Mouse (Mus musculus) heart, postnatal 10 days (tissue): Measurements from ENCODE around the gene Mfap3l. TPM values are rescaled to one million over a fixed set of nuclear protein-coding genes. Genes with fewer than 3 reads are reported as not detected.
A peak's percentile ranks its signal among the peaks of the same experiment; 100 is the strongest.
"Not testable (repeated sequence)": the region's sequence is repeated elsewhere in the genome, so short reads cannot be mapped to it uniquely, and the experiment has no call there.

Experiments
- DNase-seq, 2 experiments: peaks; one replicate each; pipeline ENCODE4 v3.0.0; 2021
- intact Hi-C: fragments of 180-260 bp; cut with DNase I; formaldehyde crosslinking; loops from one replicate; pipeline ENCODE4 v1.15.1; 2025
- total RNA-seq, 2 experiments: library from RNA; stranded (reverse); gene quantifications; 2 replicates each; pipeline ENCODE4 v1.2.3; 2021

Mfap3l gene
- 1 to 10 TPM; 4.6 to 5.5 TPM for total RNA-seq

DNA sequence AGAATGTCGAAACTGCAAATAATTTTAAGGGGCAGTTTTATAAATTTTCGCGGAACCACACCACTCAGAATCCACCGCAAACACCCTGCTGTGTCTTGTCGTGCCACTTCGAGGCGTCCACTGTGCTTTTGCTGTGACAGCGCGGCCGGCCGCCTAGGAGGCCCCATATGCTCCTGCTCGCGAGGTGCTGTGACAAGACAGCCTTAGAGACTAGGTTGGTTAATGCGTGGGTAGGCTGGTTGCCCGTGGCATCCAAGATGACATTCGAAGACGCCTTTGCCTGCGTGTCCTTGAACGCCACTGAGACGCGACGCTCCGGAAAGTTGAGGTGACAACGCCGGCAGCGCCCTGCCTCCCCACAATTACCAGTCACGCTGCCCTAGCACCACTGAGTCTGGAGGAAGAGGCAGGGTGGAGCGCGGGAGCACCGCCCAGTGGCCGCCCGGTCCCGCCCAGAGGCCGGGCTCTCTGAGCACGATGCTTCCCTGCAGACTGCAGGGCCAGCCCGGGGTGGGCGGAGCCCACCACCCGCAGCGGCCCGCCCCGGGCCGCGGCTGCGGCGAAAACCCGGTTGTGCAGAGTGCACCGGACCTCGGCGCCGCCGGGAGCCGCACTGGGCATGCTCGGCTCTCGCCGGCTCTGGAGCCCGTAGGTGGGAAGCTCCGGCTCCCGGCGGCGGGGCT is at the start of gene Mfap3l:
TSS of gene Mfap3l (plus strand) at position 578 of the 683 bp plus-strand sequence.
- DNase-seq, result peak; percentile 91 to 93
- intact Hi-C loops, result loop anchor here (5.0 kb wide), 2 partner anchors 235 to 360 kb away; partner anchors contain the start of gene Nek1

GRCm38 (mm10) chr8:60583369-60583768 is 49.3 kb upstream of the Mfap3l start:
- intact Hi-C loops, result no loop called here
- no peak for DNase-seq

GRCm38 (mm10) chr8:60591352-60592105 is 41.1 kb upstream of the Mfap3l start:
- DNase-seq, result not testable (repeated sequence)

GRCm38 (mm10) chr8:60594761-60595160 is 37.9 kb upstream of the Mfap3l start:
- DNase-seq, result peak; percentile 19 to 36
- intact Hi-C loops, result loop anchor here (5.0 kb wide), 1 partner anchor 87 kb away; the partner anchor contains the start of gene Aadat

More at GRCm38 (mm10) chr8:60591352-60592105, 41.1 kb upstream of the Mfap3l start:
- intact Hi-C loops, result loop anchor here (5.0 kb wide), 1 partner anchor 84 kb away; the partner anchor contains the start of gene Aadat

- DNase-seq, result no peak
- intact Hi-C loops, result no loop called here
Observed at GRCm38 (mm10) chr8:60611580-60612111, 21.0 kb upstream of the Mfap3l start.

GRCm38 (mm10) chr8:60616928-60617327 is 15.7 kb upstream of the Mfap3l start:
- peak; percentile 24 to 54 for DNase-seq
- intact Hi-C loops, result loop anchor here (1.0 kb wide), 1 partner anchor 248 kb away; no protein-coding TSS in a partner anchor

GRCm38 (mm10) chr8:60621561-60621960 is 11.1 kb upstream of the Mfap3l start:
- intact Hi-C loops, result no loop called here
- no peak for DNase-seq

- DNase-seq, result no peak
- intact Hi-C loops, result no loop called here
Observed at GRCm38 (mm10) chr8:60622056-60622455, 10.6 kb upstream of the Mfap3l start.

DNA sequence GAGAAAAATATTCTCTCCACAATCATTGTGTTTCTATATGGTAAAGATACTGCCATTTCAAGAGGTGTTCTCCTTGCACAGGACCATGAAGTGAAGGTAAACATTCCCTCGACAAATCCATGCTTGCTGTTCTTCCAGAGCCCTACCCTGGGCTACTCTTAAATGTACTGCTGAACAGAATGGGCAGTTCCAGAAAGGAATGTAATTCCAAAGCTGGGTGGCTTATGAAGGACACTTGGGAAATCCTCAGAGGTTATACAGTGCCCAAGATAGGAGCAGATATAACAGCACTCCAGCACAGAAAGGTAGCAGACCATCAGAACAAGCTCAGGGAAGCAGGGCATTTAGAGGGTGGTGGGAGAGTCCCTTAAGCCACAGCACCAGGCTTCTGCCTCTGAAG is 9.2 kb upstream of the Mfap3l start:
- intact Hi-C loops, result no loop called here
- no peak for DNase-seq

DNA sequence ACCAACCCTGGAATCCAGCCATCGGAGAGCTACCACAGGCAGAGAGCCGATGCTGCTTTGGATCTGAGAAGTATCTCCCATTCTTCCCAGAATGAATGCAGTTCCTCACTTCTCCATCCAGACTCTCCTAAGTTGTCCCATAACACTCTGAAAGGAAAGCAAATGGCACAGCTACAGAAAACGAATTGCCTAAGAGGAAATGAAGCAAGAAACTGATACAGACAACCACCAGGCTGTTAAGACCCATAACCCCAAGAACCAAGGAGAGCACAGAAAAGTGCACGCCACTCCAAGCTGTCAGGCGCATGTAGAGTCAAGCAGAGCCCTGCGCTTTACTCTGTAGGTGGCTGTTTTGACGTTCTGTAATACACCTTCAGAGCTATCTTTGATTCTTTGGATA is 7.9 kb upstream of the Mfap3l start:
- DNase-seq, result no peak
- intact Hi-C loops, result no loop called here

DNA sequence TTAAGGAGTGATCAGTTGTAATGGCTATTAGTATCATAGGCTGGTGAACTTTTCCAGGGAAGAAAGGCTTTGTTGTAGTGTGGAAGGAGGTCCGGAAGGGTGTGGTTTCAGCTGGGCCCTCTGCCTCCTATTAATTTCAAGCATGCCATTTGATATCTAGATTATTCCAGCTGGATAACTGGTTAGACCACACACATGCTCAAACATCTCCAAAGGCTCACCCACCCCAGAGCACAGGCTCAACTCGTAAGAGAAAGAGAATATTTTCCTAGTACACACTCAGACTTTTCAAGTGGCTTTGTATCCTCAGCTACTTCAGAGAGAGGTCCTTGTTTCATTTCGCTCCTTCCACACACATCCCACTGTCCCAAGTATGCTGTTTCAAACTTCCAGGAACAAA is 4.7 kb upstream of the Mfap3l start:
- no peak for DNase-seq
- intact Hi-C loops, result no loop called here

GRCm38 (mm10) chr8:60629059-60629458 is 3.6 kb upstream of the Mfap3l start:
- intact Hi-C loops, result no loop called here
- DNase-seq, result no peak

- peak; percentile 78 to 82 for DNase-seq
- intact Hi-C loops, result loop anchor here (5.0 kb wide), 2 partner anchors 236 to 361 kb away; partner anchors contain the start of gene Nek1
Observed at GRCm38 (mm10) chr8:60631504-60631934, 1.1 kb upstream of the Mfap3l start.

DNA sequence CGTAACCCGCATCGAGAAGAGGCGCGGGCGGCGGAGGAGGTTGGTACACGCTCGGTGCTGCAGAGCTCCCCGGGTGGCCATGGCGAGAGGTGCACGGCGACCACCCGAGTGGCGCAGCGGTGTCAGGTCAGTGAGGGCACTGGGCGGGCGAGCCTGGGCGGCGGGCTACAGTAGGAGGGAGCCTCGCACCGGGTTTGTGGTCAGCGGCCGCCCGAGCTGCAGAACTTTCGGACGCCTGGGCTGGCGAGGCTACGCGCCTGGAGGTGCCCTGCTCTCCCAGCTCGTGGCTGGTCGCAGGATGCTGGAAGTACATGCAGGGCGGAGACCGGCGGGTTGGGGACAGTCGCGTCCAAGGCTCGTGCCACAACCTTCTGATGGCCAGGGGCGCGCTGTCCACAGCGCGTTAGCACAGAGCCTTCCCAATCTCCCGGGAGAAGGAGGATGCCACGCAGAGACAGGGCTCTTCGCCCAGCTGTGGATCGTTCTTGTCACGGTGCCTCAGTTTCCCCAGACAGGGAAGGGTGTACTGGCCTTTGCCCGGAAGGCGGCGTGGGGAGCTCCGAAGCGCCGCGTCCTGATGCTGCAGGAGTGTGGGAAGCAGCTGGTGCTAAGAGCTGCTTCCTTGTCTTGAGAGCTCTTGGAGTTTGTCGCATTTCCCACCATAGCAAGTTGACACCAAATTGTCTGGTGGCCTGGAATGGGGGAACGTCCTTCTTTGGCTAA is 467 bp downstream of the Mfap3l start:
- intact Hi-C loops, result loop anchor here (5.0 kb wide), 2 partner anchors 234 to 359 kb away; partner anchors contain the start of gene Nek1
- DNase-seq, result no peak

GRCm38 (mm10) chr8:60634921-60635320 is 2.3 kb downstream of the Mfap3l start:
- intact Hi-C loops, result loop anchor here (5.0 kb wide), 2 partner anchors 232 to 357 kb away; partner anchors contain the start of gene Nek1
- no peak for DNase-seq

- DNase-seq, result no peak
- intact Hi-C loops, result no loop called here
Observed at GRCm38 (mm10) chr8:60635846-60636245, 3.2 kb downstream of the Mfap3l start.

- DNase-seq, result no peak
- intact Hi-C loops, result no loop called here
Observed at GRCm38 (mm10) chr8:60640046-60640445, 7.4 kb downstream of the Mfap3l start.

DNA sequence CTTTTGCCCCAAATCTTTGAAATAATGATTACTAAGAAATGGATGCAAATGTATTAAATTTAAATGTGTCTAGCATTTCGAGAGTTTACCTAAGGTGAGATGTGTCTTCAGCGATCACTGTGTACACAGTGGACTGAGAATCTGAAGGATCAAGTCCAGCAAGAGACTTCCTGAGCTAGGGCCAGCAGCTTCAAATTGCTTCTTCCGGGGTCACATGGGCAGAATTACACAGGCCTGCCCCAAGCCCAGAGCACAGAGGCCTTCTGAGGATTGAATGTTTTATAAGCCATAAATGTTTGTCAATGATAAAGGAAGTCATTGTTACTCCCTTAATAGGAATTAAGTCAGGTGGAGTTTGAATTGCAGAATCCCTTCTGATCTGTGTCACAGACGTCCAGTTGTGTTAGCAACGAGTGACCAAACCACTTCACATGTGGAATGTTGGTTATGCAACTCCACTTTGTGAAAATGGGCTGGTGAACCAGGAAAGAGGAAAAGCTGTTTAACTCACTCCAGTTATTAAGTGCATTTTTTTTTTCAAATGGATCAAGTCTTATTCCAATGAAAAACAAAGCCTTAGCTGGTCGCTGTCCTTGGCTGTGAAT is 10.9 kb downstream of the Mfap3l start:
- DNase-seq, result no peak
- intact Hi-C loops, result no loop called here

DNA sequence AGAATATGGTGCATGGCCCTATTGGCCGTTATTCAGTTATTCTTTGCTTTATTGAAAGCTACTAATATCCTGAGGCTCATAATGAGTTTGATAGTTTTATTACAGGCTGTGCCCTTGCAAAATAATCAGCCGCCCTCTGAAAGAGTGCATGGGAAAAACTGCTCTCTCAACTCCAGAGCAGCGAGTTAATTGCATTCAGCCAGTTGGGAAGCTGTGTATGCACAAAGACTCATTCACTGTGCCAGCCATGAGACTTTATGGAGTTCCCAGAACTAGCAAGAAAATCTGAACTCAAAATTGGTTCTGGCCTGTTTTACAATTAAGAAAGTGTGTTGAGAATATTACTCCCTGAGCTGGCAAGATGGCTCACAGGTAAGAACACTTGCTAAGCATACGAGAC is 12.5 kb downstream of the Mfap3l start:
- no peak for DNase-seq
- intact Hi-C loops, result no loop called here

- no peak for DNase-seq
- intact Hi-C loops, result no loop called here
Observed at GRCm38 (mm10) chr8:60645911-60646310, 13.3 kb downstream of the Mfap3l start.
